Mouse (Mus musculus): ENCODE measurements around the gene Stk39.

Gene Stk39

GRCm38 (mm10) chr2:68232929-68233328 is 239.1 kb downstream of the Stk39 start:
- DNase-seq (ENCODE audit: low spot score), result no peak

GRCm38 (mm10) chr2:68229872-68230271 is 242.2 kb downstream of the Stk39 start:
- DNase-seq (ENCODE audit: low spot score), result no peak

GRCm38 (mm10) chr2:68229081-68229480 is 243.0 kb downstream of the Stk39 start:
- DNase-seq (ENCODE audit: low spot score), result no peak

- no peak for DNase-seq (ENCODE audit: low spot score)
Observed at GRCm38 (mm10) chr2:68222227-68222873, 249.7 kb downstream of the Stk39 start.

- no peak for DNase-seq (ENCODE audit: low spot score)
Observed at GRCm38 (mm10) chr2:68221226-68221625, 250.8 kb downstream of the Stk39 start.

GRCm38 (mm10) chr2:68219823-68220222 is 252.2 kb downstream of the Stk39 start:
- no peak for DNase-seq (ENCODE audit: low spot score)

GRCm38 (mm10) chr2:68215176-68215575 is 256.9 kb downstream of the Stk39 start:
- DNase-seq (ENCODE audit: low spot score), result no peak

- DNase-seq (ENCODE audit: low spot score), result no peak
Observed at GRCm38 (mm10) chr2:68214400-68214799, 257.7 kb downstream of the Stk39 start.

GRCm38 (mm10) chr2:68211443-68211842 is 260.6 kb downstream of the Stk39 start:
- DNase-seq (ENCODE audit: low spot score), result no peak

GRCm38 (mm10) chr2:68196245-68196644 is 275.8 kb downstream of the Stk39 start:
- DNase-seq (ENCODE audit: low spot score), result no peak

- DNase-seq (ENCODE audit: low spot score), result no peak
Observed at GRCm38 (mm10) chr2:68194444-68194843, 277.6 kb downstream of the Stk39 start.

- no peak for DNase-seq (ENCODE audit: low spot score)
Observed at GRCm38 (mm10) chr2:68193465-68193837, 278.6 kb downstream of the Stk39 start.

- DNase-seq (ENCODE audit: low spot score), result no peak
Observed at GRCm38 (mm10) chr2:68192605-68193464, 279.2 kb downstream of the Stk39 start.

GRCm38 (mm10) chr2:68176425-68176824 is 295.6 kb downstream of the Stk39 start:
- DNase-seq (ENCODE audit: low spot score), result no peak

GRCm38 (mm10) chr2:68171306-68171705 is 300.8 kb downstream of the Stk39 start:
- no peak for DNase-seq (ENCODE audit: low spot score)

- no peak for DNase-seq (ENCODE audit: low spot score)
Observed at GRCm38 (mm10) chr2:68162012-68162411, 310.1 kb downstream of the Stk39 start.

GRCm38 (mm10) chr2:68160566-68160965 is 311.5 kb downstream of the Stk39 start:
- no peak for DNase-seq (ENCODE audit: low spot score)

Measured in c-Kit-positive CD71-positive TER-119-positive erythroid progenitor cells, embryonic 14.5 days (primary cell).